Mouse (Mus musculus) hindbrain, postnatal 0 days (tissue): ENCODE measurements around the gene Pimreg. TPM values are rescaled to one million over a fixed set of nuclear protein-coding genes. Genes with fewer than 3 reads are reported as not detected.

Experiments
- ATAC-seq: fragments of 200-750 bp; cut with Nextera tagmentation; 2 replicates; pipeline ENCODE4 v1.8.0; 2017; ENCODE audit warnings: mild to moderate bottlenecking, moderate TSS enrichment, moderate library complexity
- DNase-seq: peaks from one replicate; pipeline ENCODE4 v3.0.0-alpha.2; 2015; ENCODE audit warnings: low spot score
- H3K27ac ChIP-seq: fragments of 300-500 bp; sonication (generic); 2 replicates; pipeline ENCODE4 v1.5.1; 2014; ENCODE audit warnings: mild to moderate bottlenecking
- H3K27me3 ChIP-seq: fragments of 300-500 bp; sonication (generic); 2 replicates; pipeline ENCODE4 v1.6.1; 2014; ENCODE audit warnings: low read length, mixed read lengths; ENCODE audit not compliant: insufficient read depth
- H3K36me3 ChIP-seq: fragments of 300-500 bp; sonication (generic); 2 replicates; pipeline ENCODE4 v1.6.1; 2014; ENCODE audit warnings: low read length, mixed read lengths; ENCODE audit not compliant: insufficient read depth
- H3K4me1 ChIP-seq: fragments of 300-500 bp; sonication (generic); 2 replicates; pipeline ENCODE4 v1.6.1; 2014; ENCODE audit warnings: antibody characterized with exemption, low read length, mixed read lengths; ENCODE audit not compliant: insufficient read depth
- H3K4me2 ChIP-seq: fragments of 300-500 bp; sonication (generic); 2 replicates; pipeline ENCODE4 v1.6.1; 2014; ENCODE audit warnings: low read depth, mild to moderate bottlenecking, low read length, moderate library complexity, mixed read lengths
- H3K4me3 ChIP-seq: fragments of 300-500 bp; sonication (generic); 2 replicates; pipeline ENCODE4 v1.5.1; 2014; ENCODE audit warnings: low read length
- H3K9ac ChIP-seq: fragments of 300-500 bp; sonication (generic); replicated peaks from 2 replicates; pipeline ENCODE4 v1.6.1; 2014; ENCODE audit warnings: mild to moderate bottlenecking, low read length, moderate library complexity, mixed read lengths
- H3K9me3 ChIP-seq: fragments of 300-500 bp; sonication (generic); 2 replicates; pipeline ENCODE4 v1.6.1; 2016; ENCODE audit warnings: low read length, mixed read lengths
- CTCF ChIP-seq: IDR thresholded peaks from 2 replicates; pipeline ENCODE4 v1.5.1; 2016; ENCODE audit warnings: antibody characterized with exemption, control low read depth, low read depth
- WGBS: fragments of 180-500 bp; shearing (Covaris S2); extraction: QIAGEN DNeasy Blood & Tissue Kit; methylation state at CpG from one replicate; pipeline ENCODE4 v1.1.7; 2014; 5-methylcytosine and 5-hydroxymethylcytosine counted together
- polyA plus RNA-seq: library from polyadenylated mRNA; unstranded; fragments of >200 nt; fragmentation: Nextera tagmentation; extraction: Ambion mirVana; gene quantifications from 2 replicates; pipeline ENCODE4 v1.2.1, GENCODE M21; 2015
- total RNA-seq: library from RNA; depleted of rRNA; stranded (reverse); fragments of >200 nt; gene quantifications from 2 replicates; pipeline ENCODE4 v1.2.3, GENCODE M21; 2014; rRNA removed

The Pimreg gene
- total RNA-seq (18.7 and 22.8 TPM in 2 replicates), polyA plus RNA-seq (23.9 and 27.8 TPM in 2 replicates)

GRCm38 (mm10) chr11:72041768-72042607 lies at the start of gene Pimreg:
Gene Pimreg, plus strand, starts transcription at chr11:72042032.
- ATAC-seq: peak; percentile 92
- under 1% methylated on average over 52 of the region's 52 CpGs for WGBS
- Histone ChIP-seq H3K4me1 (peaks cover 20% of the 10 kb centered on the region), H3K27me3 (no peaks in the 10 kb centered on the region), H3K9ac (peak within 1 kb of the TSS; percentile 37), H3K36me3 (no peaks in the 10 kb centered on the region), H3K4me3 (peak within 1 kb of the TSS; percentile 70), H3K27ac (no peak within 1 kb of the TSS), H3K4me2 (peak within 1 kb of the TSS; percentile 98), H3K9me3 (no peaks in the 10 kb centered on the region)
- TF ChIP-seq CTCF: peak; percentile 55
- peak; percentile 94 for DNase-seq

DNA sequence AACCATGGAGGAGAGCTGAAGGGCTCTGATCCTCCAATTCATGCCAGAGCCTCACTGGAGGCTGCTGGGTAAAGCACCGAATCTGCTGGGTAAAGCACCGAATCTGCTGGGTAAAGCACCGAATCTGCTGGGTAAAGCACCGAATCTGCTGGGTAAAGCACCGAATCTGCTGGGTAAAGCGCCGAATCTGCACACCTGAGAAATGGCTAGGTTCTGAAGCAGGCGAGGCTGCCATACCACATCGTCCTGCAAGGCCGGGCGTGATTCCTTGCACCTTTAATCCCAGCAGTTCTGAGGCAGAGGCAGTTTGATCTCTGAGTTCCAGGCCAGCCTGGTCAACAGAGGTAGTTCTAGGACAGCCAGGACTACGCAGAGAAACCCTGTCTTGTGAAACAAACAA lies 49.4 kb upstream of the Pimreg start:
- no peak for TF ChIP-seq CTCF
- no peak for ATAC-seq
- WGBS: 94% methylated on average over 12 of the region's 12 CpGs

DNA sequence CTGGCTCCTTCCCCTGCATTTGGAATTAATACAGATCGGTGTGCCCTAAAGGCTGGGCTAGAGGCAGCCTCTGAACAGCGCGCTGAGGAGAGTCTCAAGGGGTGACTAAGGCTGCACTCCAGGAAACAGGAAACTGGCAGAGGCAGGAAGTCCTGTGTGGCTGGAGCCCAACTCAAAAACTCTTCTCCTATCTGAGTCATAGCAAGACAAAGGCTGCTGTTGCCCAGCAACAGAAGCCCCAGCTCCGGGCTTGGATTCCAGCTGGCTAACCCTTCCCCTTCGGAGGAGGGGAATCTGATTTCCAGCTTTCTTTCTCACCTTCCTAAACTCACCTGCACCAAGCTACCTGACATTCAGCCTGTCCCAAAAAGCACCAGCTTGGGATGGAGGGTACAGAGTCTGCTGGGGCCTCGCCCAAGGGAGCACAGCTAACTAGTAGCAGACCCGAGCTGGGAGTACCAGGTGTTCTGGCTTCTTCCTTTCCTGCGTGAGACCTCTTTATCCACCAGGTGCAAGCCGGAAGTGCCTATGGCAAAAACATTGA lies 45.8 kb upstream of the Pimreg start:
- Histone ChIP-seq H3K4me1 (peaks cover 9% of the 10 kb centered on the region), H3K4me3 (no peak overlapping the region), H3K4me2 (peak overlapping the region; percentile 34), H3K36me3 (no peaks in the 10 kb centered on the region), H3K27ac (peak overlapping the region; percentile 41; the same call in 1 of the 2 replicates), H3K9me3 (no peaks in the 10 kb centered on the region), H3K9ac (no peak overlapping the region), H3K27me3 (no peaks in the 10 kb centered on the region; the same call in 1 of the 2 replicates)
- 20% methylated on average over 9 of the region's 9 CpGs for WGBS
- peak; percentile 88 for ATAC-seq
- peak; percentile 80 for DNase-seq
- TF ChIP-seq CTCF: no peak

More for the DNA sequence above, 49.4 kb upstream of the Pimreg start:
- Histone ChIP-seq H3K27me3 (no peaks in the 10 kb centered on the region; the same call in 1 of the 2 replicates), H3K4me1 (peaks cover 9% of the 10 kb centered on the region), H3K36me3 (no peaks in the 10 kb centered on the region), H3K9me3 (no peaks in the 10 kb centered on the region), H3K9ac (no peak overlapping the region), H3K4me3 (no peak overlapping the region), H3K4me2 (no peak overlapping the region), H3K27ac (no peak overlapping the region)
- DNase-seq: no peak

DNA sequence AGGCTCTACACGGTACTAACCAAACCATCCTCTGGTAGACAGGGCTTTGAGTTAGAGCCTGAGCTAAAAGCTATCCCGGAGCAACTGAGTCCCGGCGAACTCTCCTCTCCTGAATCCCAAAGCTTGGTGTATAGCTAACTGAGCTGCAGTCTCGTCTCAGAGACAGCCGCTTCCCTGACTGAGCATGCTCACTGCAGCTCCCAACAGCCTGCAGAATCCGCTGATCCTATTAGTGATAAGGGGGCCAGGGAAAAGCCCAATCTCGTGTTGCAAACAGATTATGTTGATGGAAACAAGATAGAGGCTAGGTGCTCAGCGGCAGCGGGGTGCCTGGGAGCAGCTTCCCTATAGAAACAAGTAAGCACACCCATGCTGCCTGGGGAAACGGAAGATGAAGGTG lies 45.0 kb upstream of the Pimreg start:
- DNase-seq: peak; percentile 59
- no peak overlapping the region for H3K27ac ChIP-seq
- H3K4me3 ChIP-seq: no peak overlapping the region
- H3K4me2 ChIP-seq: peak overlapping the region; percentile 34; the same call in 1 of the 2 replicates
- H3K9ac ChIP-seq: 0 out of 2 replicates have a peak overlapping the region, but pooled peaks have one; percentile 17
- no peaks in the 10 kb centered on the region for H3K9me3 ChIP-seq
- H3K36me3 ChIP-seq: no peaks in the 10 kb centered on the region
- 34% methylated on average over 11 of the region's 11 CpGs for WGBS
- peaks cover 9% of the 10 kb centered on the region for H3K4me1 ChIP-seq
- H3K27me3 ChIP-seq: no peaks in the 10 kb centered on the region; the same call in 1 of the 2 replicates
- ATAC-seq: no peak
- TF ChIP-seq CTCF: no peak

DNA sequence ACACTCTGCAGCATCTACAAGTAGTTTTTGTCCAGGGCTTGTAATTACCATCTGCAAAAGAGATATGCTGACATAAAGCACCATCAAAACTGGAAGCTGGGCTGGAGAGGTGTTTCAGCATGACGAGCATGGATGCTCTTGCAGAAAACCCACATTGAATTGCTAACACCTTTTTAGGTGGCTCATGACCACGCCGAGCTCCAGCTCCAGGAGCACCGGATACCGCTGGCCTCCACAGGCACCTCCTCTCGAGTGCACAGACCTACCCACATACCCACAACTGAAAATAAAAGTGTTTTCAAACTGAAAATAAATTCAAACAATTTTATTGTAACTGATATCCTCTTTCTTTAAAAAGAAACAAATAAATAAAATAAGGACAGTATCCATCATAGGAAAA lies 41.6 kb upstream of the Pimreg start:
- Histone ChIP-seq H3K27me3 (no peaks in the 10 kb centered on the region), H3K36me3 (no peaks in the 10 kb centered on the region), H3K4me1 (peaks cover 9% of the 10 kb centered on the region), H3K9me3 (no peaks in the 10 kb centered on the region), H3K27ac (no peak overlapping the region), H3K4me2 (no peak overlapping the region), H3K4me3 (no peak overlapping the region), H3K9ac (no peak overlapping the region)
- DNase-seq (no peak), ATAC-seq (no peak)
- TF ChIP-seq CTCF: no peak
- WGBS: 91% methylated on average over 6 of the region's 6 CpGs

DNA sequence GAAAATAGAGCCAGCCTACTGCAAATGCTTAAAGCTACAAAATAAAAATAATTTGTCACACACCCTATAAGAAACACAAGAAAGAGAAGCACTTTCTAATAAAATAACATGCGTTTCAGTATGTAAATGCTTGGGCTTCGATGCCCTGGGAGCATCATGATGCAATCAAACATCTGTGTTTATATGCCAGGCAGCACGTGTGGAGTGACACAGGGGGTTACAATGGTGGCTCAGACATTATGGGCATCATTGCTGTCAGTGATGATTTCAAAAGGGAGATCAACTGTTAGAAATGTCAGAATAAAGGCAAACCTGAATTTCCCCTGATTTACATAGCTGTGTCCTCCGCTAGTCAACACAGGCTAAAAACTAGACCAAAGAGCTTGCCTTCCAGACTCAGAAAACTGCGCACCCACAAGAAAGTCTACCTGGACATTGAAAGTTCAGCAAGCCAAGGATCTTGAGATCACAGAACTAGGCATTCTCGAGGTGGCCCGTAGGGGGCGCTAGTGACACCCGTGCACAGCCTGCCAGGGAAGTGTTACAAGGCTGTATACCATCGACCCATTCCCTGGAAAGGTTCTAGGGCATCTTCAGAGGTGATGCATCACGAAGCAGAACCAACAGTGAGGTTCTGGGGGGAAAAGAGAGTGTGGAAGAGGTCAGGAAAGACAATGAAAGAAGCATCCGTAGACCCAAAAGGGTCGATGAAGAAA lies 39.5 kb upstream of the Pimreg start:
- TF ChIP-seq CTCF: peak; percentile 64
- 48% methylated on average over 13 of the region's 13 CpGs for WGBS
- no peak overlapping the region for H3K27ac ChIP-seq
- no peak for DNase-seq
- no peak overlapping the region for H3K4me2 ChIP-seq
- no peaks in the 10 kb centered on the region for H3K9me3 ChIP-seq
- ATAC-seq: no peak
- H3K27me3 ChIP-seq: no peaks in the 10 kb centered on the region
- no peaks in the 10 kb centered on the region for H3K4me1 ChIP-seq
- no peak overlapping the region for H3K9ac ChIP-seq
- no peaks in the 10 kb centered on the region for H3K36me3 ChIP-seq
- H3K4me3 ChIP-seq: no peak overlapping the region
